Mouse (Mus musculus) layer of hippocampus, adult 18-20 months (tissue): Measurements from ENCODE around the gene Grin2b. TPM values are rescaled to one million over a fixed set of nuclear protein-coding genes. Genes with fewer than 3 reads are reported as not detected.

Experiments used
- DNase-seq, 2 experiments: peaks; one replicate each; pipeline ENCODE4 v3.0.0; 2022; ENCODE audit warnings: low spot score in 2 of 2
- total RNA-seq, 2 experiments: library from RNA; stranded (reverse); gene quantifications; 2 replicates each; pipeline ENCODE4 v1.2.3; 2021

Grin2b gene
- total RNA-seq, 2 experiments from 2014 or later: 292 to 326 TPM

DNA sequence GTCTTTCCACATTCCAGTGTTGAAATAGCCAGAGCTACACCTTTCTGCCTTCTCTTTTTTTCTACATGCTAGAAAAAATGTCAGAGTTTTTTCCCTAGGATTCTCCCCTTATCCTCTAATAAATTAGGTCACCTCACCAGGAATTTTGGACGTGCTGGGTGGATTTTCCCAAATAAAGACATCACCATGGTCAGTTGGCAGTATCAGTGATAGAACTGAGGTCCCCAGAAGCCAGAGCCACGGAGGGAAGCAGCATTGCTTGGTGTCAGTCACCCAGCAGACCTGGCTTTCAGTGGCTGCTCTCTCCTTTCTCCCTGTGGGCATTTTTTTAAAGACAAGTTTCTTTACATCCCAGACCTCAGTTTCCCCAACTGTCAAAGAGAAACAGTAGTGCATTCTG, 68.1 kb downstream of the Grin2b start:
- no peak for DNase-seq

GRCm38 (mm10) chr6:136100241-136100640, 73.1 kb downstream of the Grin2b start:
- no peak for DNase-seq

GRCm38 (mm10) chr6:136096269-136096668, 77.0 kb downstream of the Grin2b start:
- DNase-seq: no peak

DNA sequence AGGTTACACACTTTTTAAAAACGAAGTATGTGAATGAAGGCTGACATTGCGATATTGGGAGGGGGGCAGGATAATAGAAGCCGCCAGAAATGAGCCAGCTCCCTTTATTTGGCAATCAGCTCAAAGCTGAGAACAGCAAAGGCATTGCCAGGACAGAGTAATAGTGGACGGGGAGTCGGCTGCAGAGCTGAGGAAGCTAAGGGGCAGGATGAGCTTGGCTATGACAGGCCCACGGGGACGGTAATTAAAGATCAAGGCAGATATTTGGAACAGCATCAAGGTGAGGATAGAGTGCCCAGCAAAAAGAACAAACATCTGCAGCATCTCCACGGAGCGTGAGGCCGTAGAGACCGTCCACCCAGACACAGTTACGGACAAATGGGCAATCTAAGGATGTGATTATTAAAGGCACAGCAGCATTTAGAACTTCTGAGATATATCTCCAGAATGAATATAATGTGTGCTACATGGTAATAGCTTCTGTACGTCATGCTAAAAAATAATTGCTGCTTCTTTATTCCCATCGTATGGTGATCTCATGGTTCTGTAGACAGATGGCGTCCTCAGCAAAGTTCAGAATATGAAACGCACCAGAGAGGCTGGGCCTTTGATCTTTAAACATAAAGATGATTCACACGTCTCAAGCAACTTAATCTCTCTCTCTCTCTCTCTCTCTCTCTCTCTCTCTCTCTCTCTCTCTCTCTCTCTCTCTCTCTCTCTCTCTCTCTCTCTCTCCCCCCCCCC, 93.1 kb downstream of the Grin2b start:
- DNase-seq: no peak

DNA sequence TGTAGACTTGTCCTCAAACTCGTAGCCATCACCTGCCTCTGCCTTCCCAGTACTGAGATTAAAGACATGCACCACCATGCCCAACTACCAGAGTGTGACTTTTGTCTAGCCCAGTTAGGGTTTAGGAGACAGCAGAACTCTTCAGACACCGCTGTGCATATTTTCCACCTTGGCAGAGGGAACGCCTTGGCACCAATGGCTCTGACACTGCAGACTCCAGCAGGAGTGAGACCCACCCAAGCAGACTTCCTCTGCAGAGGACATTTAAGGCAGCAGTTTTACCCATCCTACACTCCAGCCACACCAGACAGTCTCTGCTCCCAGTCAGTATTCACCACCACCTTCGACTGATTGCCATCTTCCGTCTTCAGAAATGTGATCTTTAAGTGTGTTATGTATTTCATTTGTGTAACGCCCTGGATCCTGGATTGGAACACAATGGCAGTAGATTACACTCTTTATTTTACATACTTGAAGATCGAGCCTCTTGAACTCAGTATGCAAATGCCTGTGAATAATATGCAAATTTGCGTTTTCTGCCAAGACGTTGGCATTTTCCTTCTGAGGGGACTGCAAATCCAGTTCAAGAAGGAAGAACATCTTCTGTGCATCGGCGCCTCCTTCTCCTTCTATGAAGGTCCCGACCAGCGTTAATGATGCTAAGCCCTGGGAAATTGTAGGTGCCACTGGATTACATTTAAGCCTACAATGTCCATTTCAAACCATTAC, 100.8 kb downstream of the Grin2b start:
- no peak for DNase-seq

- DNase-seq: no peak
These were observed 103.2 kb downstream of the Grin2b start for GRCm38 (mm10) chr6:136070101-136070500.

DNA sequence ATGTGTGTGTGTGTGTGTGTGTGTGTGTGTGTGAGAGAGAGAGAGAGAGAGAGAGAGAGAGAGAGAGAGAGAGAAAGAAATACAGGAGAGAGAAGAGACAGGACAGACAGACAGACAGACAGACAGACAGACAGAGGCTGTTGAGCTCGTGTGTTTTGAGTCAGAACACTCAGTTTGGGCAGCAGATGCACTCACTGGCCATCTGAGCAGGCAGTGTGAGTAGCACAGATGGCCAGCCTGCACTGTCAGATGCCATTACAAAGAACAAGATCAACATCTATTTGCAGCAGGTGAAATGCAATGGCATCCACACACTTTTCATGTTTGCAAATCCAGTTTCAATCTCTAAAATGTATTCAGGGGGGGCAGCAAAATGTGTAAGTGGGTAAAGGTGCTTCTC, 120.0 kb downstream of the Grin2b start:
- DNase-seq: peak in 1 of 2 experiments; percentile 63

DNA sequence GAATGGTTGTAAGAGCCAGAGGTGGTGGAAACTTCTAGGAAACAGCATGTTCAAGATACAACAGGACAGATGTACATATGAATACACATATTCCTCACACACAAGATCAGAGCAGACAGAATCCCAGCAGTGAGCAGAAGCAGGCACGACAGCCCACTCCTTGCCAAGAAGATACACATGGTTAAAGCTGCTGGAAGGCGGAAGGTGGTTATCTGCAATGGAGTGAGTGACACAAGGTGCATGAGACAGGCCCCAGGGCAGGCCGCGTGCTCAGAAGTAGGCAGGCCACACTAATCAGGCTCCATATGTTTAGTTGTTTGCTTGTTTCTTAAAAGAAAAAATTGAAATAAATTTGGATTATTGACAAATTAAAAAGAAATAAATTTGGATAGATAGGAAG, 123.0 kb downstream of the Grin2b start:
- no peak for DNase-seq

DNA sequence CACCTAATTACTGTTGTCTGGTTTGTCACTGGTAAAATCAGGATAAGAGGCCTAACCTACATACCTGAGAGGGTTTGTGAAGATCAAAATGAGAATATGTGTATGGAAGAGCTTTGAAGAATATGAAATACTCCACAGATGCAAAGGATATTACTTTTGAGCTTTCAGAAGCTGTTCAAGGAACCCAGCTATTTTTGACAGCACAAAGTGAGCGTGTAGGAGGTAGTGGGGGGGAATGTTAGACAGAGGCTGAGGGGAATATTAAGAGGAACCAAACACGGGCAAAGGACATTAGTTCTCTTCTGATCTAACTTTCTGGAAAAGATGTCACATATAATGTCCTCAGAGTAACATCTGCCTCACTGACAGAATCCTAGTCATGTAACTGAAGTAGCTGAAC, 125.2 kb downstream of the Grin2b start:
- DNase-seq: no peak

DNA sequence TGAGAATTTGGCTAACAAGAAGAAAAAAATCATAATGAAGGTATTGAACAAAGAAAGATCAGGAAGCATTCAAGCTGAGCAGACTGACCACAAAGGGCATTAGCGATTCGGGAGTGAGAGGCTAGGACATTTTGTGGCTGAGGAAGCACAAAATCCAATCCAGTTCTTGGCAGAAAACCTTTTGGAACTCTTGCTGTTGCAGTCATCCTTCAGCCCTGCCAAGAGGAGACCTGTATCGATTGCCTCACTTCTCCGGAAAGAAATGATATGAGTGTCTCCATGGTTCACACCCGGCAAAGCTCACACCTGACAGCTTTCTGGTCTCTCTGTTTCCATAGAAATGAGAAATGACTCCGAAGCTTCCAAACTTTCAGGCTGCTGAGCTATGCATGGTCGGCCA, 127.2 kb downstream of the Grin2b start:
- no peak for DNase-seq

- DNase-seq: no peak
These were observed 128.8 kb downstream of the Grin2b start for GRCm38 (mm10) chr6:136044461-136044860.

GRCm38 (mm10) chr6:136042375-136042774, 130.9 kb downstream of the Grin2b start:
- DNase-seq: no peak

DNA sequence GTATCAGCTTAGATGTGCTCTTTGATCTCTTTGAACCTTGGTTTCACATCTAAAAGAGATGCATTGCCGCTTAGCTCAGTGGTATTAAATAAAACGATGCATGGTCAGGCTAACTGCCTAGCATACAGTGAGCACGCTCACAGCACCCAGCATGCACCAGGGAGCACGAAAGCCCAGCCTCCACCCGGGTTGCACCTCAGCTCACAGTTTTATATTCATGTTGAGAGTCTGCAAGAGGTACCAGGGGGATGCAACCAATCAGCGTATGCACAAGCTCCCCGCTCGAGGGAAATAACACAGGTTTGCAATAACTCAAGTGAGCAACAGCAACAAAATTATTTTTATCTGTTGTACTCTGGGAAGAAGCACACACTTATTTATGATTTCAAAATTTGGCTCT, 131.5 kb downstream of the Grin2b start:
- no peak for DNase-seq

DNA sequence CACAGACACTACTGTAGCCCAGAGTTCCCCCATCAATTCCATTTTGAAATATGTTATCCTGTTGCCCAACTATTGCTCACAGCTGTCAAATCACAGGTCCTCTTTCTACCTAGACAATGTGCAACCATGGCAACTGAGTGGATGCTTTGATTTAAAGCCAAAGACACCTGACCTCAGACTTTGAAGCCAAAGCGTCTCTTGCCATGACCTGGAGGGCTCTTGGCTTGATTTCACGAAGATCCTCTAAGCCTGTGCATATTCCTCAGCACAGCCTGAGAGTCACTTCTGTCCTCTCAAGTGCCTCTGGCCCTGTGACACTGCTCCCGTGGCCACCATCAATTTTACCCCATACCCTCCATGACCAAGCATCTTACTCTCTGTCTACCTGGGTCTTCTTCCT, 132.4 kb downstream of the Grin2b start:
- no peak for DNase-seq

DNA sequence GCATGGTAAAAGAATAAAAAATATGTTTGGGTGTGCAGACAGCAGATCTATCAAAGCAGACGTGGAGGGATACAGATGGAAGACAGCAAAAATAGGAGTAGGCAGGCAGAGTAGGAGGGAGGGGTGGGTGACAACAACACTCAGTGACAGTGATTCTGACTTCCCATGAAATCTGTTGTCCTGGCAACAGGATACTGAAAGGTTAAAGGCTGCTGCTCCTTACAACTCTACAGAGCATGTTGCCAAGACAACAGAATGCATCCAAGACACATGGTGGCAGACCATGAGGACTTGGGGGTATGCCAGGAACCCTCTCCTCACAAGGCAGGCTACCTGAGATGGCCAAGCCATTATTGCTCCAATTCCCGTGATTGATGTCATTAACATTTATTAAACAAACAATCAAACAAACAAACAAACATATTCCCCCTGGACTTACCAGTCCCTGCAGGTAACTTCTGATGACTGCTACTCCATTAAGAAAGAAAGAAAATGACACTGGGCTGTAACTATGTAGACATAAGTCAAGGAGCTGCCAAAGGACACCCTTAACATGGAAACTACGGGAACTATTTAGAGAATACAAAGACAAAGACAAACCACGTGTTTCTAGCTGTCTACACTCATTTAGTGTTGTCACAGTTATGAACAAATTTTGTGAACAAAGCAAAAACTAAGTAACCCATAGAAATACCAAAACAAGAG, 143.9 kb downstream of the Grin2b start:
- peak in 1 of 2 experiments; percentile 74 for DNase-seq

DNA sequence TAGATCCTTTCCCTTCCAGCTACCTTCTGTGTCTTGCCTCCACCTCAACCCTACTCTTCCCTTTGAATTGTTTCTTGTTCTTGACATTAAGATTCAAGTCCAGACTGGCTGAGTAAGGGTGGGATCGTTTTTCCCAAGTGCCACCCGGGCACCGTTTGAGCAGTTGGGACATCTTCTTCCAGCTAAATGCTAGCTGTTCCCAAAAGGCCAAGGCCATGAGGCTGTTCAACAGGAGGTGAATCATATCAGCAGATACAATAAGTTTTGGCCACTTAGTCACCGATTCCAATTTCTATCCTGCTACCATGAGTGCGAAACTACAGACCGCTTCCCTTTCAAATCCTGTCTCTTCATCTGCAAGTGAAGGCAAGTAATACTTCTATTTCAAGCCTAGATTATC, 146.4 kb downstream of the Grin2b start:
- no peak for DNase-seq

DNA sequence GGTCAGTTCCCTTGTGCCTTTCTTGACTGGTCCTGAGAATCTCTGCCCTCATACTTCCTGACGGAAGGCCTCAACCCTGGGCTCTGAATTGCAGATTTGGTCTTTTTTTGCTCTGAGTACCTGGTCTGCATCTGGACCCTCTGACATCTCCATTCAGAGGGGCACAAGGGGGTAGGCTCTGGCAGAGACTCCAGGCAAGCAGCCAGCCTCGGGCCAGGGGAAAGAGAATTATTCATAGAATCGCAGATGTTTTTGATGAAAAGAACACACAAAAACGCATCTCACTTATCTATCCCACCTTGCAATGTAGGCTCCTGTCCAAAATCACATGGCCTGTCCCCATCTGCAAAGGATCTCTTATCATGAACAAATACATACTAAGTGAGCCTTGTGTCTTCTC, 147.5 kb downstream of the Grin2b start:
- no peak for DNase-seq

- no peak for DNase-seq
These were observed 152.9 kb downstream of the Grin2b start for GRCm38 (mm10) chr6:136020460-136020859.

DNA sequence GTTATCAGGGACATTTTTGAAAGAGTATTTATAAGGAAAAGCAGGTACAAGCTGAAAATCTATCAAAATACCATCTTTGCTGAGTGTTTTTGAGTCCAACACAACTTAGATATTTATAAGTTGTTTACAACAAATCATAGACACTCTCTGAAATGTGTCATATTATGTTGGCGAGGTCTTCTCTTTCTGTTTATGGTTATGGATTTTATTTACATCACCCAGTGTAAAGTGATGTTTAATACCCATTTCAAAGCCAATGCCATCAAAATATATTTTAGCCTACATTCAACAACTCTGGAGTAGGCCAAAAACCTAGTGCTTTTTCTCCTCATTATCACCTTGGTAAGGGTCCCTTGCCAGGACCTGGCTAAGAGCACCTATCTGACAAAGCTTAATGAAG, 154.3 kb downstream of the Grin2b start:
- DNase-seq: no peak

GRCm38 (mm10) chr6:136013556-136014380, 159.5 kb downstream of the Grin2b start:
- DNase-seq: no peak

DNA sequence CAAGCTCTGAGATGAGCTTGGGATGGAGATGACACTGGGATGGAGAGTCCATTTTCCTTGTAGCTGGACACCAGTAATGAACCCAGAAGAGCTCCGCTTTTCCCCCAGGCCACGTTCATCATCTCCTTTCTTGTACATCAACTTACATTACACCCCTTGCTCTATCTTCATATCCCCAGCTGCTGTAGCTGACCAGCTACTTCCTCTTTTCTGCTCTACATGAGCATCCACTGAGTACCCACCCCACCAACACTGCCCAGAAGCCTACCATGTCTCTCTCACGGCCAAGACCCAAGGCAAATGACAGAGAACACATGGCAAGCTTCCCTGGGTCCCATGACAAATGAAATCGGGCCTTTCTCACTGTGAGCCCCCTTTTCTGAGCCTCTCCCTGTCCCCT, 161.8 kb downstream of the Grin2b start:
- DNase-seq: no peak

GRCm38 (mm10) chr6:136011038-136011311, 162.3 kb downstream of the Grin2b start:
- DNase-seq: peak in 1 of 2 experiments; percentile 51
